Mouse (Mus musculus) testis, postnatal 10 days (tissue): ENCODE data around the gene Calm1.
"Not testable (repeated sequence)": the region's sequence is repeated elsewhere in the genome, so short reads cannot be mapped to it uniquely, and the experiment has no call there.

Source experiments
- DNase-seq: peaks from one replicate; pipeline ENCODE4 v3.0.0; 2021; ENCODE audit warnings: low spot score

The Calm1 gene

DNA sequence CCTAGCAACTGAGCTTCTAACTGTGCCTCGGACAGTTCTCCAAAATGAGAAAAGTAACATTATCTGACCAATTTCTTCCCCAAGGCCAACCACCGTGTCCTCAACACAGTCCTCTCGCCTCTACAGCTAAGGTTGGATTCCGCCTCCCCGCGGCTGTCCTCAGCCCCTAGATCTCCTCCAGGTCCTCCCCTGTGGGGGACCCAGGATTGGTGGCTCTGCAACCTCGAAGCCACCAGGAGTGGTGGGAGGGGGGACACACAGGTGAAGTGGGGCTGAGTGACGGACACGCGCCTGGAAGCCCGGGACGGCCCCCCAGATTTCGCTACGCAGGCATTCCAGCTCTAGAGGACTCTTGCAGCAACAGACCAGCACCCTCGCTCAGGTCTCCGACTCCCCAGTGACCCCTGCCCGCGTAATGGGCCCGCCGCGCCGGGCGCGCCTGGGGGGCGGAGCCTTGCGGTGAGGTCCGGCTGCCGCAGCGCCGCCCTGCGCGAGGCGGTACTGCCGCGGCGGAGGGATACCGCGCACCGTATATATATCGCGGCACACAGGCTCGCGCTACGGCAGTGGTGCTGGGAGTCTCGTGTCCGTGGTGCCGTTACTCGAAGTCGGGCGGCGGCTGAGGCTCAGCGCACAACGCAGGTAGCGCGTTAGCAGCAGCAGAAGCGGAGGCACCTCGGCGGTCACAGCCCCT is at the start of gene Calm1:
Calm1 (plus strand) TSS at position 469 of the 694 bp plus-strand sequence.
- DNase-seq, result peak; percentile 97

DNA sequence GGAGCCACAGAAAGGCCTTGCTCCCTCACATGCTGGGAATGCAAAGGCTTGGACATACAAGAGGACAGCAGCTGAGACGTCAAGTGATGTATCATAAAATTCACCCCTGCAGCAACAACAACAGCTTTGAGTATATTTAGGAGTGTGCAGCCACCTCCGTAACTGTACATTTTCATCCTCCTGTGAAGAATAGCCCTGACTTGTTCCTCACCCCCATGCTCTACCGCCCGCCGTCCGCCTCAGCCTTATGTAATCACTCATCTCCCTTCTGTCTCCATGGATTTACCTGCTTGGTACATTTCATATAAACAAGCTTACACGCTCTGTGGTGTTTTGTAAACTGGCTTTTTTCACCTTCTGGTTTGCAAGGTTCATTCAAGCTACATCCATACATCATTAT is 46.8 kb upstream of the Calm1 start:
- no peak for DNase-seq

DNA sequence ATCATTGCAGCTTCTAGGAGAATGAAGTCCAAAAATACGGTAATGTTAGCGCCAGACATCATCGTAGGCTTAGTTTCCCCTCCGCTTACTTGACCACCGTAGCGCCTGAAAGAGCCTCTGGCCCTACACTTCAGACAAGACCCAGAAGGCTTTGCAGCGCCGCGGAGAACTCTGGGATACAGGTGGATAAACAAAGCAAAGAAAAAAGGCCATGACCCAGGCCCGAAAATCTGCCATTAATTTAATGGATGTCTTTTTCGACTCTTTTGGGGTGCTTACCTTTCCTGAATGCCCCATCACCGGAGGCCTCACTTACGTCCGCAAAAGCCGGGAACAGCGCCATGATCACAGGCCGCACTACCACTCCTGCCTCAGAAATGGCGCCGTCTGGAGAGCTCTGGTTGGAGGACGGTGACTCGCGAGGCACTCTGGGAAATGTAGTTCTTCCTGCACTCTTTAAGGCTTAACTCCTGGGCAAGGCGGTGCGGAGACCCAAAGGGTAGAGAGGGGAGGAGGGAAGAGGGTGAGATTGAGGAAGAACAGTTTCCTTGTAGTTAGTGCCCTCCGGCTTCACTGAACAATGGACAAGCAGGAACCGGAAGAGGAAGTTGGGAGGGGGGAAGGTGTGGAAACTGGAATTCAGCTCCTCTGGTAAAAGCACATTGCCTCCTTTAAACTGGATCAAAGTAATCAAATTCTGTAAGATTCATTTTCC is 39.8 kb upstream of the Calm1 start, which contains the start of gene Nrde2:
Nrde2 (minus strand) TSS at position 393 of the 715 bp plus-strand sequence.
- DNase-seq, result peak; percentile 89

DNA sequence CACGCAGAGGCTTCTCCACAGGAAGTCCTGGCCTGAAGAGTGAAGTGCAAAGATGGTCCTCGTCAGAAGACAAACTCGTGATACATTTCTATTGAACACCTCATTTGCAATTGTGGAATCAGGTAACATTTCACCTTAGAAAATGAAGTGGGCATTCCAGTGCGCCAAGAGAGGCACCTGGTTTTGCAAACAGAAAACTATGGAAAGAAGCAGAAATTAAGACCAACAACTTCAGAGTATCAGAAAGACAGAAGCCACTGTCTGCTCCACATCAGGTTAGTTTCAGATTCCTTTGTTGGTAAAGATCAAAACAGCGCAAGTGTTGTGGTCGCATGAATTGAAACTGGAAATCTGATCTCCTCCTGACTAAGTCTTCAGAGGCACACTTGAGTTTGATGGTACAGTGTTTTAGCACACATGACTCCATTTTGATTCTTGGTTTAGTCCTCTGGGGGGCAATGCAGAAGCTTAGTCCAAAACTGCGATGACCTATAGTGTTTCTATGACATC is 34.2 kb upstream of the Calm1 start:
- DNase-seq, result no peak

DNA sequence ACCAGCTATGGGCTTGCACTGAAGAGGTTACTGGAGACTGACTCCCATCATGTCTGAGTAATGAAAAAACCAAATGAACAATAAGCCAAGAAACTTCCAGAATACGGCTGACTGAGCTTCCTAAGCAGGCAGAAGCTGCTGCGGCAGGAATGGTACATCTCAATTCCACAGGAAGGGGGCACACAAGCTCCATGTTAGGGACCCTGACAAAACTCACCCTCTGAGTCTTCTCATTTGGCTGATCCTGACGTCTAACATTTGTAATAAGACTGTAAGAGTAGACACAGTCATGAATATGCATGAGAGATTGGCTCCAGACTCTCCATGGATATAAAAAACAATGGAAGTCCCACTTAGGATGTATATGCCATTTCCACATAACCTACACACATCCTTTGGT is 33.1 kb upstream of the Calm1 start:
- DNase-seq, result peak; percentile 61

DNA sequence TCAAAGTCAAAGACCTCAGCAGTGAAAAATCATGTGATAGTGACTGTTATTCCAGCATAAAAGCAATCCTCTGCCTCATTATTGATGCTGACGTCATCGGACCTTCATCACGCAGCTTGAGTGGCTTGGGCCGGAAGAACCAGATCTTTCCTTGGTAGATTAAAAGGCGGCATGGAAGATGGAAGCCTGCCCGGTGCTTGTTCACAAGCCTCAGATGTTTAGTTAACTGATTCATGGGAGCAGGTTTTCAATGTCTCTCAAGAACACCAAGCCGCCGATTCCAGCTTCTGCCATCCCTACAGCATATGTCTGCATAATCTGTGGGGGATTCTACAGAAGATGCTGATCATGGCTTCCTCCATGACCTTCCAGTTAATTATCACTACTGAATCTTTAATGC is 32.3 kb upstream of the Calm1 start:
- no peak for DNase-seq

DNA sequence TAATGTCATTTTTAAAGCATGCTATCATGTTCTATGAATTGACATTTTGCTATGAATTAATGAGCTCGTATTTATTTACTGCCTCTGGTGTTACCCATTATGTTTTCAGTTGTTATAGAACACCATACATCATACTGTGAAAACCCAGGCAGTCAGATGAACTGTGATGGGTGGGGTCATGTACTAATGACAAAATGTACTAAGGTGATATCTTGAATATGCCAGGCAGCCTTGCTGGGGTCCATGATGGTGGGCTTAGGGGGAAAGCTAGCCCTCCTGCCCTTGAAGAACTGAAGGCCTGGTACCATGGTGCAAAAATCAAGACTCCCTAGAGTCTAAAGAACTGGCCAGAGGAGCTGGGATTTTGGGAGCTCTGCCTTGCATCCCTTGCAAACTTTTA is 31.7 kb upstream of the Calm1 start:
- DNase-seq, result no peak

DNA sequence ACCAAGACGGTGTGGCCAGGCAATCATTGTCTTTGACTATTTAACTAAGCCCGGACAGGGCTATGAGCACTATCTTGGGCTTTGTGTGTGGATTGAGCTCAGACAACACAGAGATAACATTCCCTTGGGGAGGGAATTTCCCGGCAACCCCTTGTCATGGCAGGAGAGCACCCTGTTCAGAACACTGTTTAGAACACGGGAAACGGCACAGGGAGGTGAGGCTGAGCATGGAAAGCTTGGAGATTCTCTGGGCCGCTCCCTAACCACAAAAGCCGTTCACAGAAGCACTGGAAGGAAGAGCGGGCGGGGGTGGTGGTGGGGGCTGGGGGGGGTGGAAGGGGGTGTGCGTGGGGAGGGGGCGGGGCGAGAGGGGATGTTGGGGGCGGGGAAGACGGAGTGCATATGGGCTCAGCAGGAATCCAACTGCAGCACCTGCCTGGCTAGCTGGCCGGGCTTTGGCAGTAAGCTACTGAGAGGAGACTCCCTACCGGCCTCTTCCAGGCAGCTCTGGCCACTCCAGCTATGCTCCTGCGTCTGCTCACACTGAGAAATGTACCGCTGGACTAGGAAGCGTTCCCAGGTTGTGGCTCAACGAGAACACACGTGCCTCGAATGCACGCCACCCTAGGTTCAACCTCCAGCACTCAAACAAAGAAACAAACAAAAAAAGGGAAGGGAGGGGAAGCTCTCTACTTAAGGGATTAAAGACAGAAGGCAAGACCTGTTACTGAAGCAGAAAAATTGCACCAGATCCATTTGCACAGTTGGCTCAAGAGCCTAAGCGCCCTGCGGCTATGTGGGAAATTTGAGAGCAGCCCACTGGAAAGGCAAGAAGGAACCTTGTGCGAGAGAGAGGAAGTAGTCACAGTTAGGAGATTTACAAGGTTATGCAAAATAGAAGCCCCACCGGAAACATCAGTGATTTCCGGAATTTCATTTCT is 31.0 kb upstream of the Calm1 start:
- no peak for DNase-seq

DNA sequence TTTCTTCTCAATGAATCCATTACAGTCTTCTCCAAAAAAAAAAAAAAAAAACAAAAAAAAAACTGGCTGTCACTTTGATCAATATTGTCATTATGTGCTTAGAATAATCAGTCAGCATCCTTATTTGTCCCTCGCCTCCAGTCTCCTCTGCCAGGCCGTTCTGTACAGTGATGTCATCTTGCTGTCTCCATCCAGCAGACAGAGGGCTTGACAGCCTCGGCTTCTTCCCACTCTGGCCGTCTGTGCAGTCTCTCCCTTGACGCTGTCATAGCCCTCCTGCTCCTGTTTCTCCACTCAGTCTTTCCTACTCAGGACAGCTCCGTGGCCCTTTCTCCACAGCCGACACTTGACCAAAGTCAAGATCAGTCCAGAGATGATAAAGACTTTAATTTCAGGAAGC is 26.8 kb upstream of the Calm1 start:
- no peak for DNase-seq

DNA sequence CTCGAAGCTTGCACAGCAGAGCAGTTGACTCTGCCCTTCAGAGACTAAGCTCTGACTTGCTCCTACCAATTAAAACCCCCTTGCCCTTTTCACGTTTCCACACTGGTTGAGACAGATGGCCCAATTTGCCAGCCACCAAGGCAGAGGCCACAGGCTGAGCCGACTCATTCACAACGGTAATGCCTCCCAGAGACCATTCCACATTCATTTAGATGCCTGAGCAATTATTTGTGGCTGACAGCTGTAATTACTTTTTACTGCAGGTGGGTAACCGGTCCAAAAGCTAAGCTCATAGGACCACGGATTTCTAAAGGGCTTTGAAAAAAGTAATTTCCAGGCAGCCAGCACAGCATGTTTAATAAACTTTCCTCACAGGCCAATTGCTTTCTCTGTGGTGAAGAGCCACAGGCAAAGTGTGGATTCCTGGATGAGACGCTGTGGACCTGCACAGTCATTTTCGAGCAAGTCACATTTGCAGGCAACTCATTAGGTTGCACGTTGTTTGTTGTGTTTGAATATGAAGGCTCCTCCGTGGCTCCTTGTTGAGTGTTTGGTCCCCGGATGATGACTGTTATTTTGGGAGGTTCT is 22.7 kb upstream of the Calm1 start:
- DNase-seq, result no peak

DNA sequence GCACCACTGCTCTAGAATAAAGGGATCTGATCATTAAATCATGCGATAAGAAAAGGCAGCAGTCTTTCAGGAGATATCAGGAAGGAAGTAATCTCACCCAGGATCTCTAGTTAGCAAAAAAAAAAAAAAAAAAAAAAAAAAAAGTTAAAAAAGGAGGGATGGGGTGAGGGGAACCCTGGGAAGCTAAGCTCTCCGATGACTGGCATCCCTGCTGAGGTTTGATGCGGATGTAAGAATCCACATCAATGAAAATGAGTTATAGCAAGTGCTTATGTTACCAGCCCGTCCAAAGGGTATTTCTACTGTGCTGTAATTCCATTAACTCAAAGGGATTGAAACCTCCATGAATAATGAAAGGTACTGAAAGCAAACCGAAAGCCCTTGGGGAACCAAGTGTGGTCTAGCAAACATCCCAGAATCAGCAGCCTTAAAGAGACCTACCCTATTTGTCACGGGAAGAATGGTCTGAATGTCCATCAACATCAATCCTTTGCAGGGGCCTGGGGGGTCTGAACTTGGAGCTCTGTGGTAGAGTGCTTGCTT is 20.3 kb upstream of the Calm1 start:
- no peak for DNase-seq

DNA sequence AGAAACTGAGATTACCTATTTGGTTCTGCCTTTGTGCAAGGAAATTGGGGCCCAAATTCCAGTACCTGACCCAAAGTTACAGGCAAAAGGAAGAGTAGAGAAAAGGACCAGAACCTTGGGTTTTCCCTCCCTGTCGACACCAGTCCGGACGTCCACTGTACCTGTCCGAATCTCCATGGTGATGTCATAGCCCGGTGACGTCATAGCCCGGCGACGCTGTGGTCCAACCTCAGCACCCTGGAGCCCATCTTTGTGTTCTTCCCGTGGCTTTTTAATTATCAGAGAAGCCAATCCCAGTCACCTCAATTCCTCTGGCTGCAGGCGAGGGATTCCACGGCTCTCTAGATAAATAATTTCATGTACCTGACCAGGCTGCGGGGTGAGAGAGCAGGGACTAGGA is 18.4 kb upstream of the Calm1 start:
- DNase-seq, result no peak

DNA sequence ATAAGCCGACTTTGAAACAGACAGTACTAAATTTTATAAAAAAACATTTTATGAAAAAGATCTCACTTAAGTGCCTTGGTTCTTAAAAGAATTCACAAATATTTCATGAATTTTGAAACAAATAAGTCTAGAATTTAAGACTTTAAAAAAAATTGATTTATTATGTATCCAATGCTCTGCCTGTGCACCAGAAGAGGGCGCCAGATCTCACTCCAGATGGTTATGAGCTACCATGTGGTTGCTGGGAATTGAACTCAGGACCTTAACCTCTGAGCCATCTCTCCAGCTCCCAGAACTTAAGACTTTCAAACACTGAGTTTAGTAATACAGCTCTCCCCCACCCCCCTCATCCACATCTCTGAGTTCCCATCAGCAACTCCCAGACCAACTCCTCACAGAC is 16.6 kb upstream of the Calm1 start:
- no peak for DNase-seq

DNA sequence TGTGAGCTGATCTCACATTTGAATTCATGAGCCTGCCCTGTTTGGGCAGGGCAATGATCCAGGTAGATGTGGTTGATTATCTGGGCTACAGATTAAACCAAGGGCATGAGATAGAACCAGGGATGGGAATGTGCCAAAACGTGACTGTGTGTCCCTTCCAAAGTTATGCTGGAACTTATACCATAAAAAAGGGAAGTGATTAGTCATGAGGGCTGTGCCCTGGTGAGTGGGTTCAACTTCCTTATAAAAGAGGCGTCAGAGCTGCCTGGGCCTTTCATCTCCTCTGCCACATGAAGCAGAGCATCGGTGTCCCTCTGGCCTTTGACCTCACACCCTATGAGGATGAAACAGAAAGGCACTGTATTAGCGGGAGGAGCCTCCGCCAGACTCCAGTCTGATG is 15.3 kb upstream of the Calm1 start:
- DNase-seq, result no peak

DNA sequence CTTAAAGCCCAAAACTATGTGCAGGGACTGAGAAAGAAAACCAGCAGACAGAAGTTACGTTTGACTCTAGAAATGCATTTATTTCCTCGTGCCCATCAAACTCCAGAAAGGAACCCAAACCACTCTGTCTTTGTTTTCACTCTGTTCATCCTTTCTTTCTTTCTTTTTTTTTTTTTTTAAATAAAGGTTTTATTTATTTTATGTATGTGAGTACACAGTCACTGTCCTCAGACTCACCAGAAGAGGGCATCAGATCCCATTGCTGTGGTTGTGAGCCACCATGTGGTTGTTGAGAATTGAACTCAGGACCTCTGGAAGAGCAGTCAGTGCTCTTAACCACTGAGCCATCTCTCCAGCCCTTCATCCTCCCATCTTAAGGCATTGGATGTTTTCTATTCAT is 14.3 kb upstream of the Calm1 start:
- not testable (repeated sequence) for DNase-seq

DNA sequence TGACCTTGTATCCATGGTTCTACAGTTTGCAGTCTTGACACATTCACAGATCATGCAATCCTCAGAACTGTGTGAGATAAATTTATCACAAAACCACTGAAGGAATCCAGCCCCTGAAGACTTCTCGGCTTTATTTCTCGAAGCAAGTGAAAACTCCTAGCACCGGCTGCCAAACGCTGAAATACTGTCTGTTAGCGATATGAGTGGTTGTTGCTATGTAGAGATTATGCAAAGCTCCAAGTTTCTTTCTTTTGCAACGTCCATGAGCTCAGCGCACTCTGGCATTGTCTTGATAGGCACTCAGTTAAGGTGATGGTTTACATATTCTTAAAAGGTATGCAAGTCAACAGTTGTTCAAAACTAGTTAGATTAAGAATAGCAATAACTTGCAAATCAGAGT is 13.3 kb upstream of the Calm1 start:
- DNase-seq, result no peak

DNA sequence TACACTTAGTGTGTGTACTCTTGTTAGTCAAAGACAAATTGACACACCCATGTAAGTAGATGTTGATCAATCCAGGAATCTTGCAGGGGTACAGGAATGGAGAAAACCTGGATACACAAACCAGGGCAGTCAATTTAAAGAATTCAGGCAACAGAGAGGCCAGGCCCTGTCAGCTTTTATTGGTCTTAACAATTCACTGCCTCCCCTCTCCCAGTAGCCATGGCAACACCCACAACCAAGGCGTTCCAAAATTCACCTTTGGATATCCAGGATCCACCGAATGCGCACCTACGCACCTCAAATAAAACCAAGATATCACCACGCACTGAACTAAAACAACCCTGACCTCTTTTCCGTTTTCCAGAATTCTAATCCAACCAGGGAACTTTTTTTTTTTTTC is 12.9 kb upstream of the Calm1 start:
- DNase-seq, result no peak

DNA sequence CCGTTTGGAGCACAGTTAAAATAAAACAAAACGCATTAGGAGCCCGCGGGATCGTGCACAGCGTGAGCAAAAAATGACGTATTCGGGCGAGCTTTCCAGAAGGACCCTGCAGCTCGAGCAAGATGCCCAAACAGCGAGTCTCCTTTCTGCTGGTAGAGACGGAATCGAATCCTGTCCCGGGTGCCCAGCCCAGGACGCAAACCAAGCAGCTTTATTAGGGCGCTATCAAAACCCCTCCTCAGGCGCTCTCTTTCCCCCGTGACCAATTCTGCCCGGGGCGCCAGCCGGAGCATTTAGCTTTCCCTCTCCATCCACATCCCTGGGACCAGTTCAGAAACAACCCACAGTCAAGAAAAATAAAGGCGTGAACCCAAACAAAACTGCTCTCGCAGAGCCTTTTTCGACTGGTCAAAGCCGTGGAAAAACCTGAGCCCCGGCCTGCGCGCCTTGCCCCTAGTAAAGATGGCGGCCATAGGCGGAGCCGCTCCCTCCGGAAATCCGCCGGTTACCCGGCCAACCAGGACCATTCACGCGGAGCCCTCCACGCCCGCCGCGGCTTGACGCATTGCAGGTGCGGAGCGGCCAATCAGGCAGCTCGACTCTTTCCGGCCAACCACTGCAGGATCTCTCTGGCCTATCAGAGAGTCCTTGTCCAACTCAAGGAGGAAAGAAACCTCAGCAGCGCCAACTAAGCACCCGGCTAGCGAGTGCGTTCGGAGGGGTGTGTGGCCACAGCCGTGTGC is 12.1 kb upstream of the Calm1 start:
- peak; percentile 97 for DNase-seq

DNA sequence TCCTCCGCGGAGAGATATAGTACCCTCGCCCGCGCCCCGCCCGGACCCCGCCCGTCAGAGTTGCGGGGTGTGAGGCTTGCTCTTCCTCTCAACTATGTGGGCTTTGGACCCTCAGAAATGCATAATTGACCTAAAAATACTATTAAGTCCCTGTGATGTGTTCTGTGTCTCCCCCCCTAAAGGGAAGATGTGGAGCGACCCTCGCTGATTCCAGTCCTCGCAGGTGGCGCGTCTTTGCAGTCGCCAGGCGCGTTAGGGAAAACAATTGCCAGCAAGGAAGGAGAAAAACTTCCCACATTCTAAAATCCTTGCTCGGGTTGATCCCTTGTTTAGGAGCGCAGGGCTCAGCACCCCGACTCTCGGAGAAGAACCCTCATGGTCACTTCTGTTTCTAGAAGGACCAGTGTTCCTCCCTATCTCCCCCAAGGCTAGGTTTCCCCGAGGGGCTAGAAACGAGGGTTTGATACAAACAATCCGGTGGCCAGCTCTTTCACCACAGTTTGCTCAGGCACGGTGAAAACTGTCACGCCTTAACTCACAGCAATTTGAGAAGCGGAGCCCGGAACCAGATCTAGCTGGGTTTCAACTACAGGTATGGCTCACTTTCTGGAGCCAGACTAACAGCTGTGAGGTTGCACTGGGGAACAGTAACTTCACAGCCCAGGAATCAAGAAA is 11.3 kb upstream of the Calm1 start:
- DNase-seq, result no peak

DNA sequence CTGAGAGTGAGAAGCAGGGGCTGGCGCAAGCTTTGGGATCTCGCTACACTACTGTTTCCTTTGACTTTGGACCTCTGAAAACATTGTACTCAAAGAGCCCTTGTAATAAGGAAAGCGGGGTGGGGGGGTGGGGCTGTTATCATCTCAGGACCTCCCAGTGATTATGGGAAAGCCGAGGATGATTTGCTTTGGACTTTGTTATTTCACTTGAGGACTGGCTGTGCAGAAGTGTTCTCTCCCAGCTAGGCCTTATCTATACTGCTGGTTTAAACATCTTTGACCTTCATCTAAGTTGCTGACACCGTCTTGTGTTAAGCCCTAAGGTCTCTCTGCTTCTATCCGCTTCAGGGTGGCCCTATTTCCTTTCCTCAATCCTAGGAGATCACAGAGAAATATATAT is 8.4 kb upstream of the Calm1 start:
- no peak for DNase-seq

DNA sequence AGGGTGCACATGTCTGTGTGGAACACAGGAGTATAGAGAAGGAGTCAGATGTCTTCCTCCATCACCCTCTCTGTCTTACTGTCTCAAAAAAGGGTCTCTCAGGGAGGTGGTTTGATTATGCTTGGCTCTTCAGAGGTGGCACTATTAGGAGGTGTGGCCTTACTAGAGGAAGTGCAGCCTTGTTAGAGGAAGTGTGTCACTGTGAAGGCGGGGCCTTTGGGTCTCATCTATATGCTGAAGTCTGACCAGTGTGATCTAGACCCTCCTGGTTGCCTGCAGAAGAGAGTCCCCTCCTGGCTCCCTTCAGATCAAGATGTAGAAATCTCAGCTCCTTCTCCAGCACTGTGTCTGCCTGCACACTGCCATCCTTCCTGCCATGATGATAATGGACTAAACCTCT is 5.1 kb upstream of the Calm1 start:
- no peak for DNase-seq
